Mouse (Mus musculus): Measurements from ENCODE around the gene Dnah8.
A peak's percentile ranks its signal among the peaks of the same experiment; 100 is the strongest.

Dnah8 gene

GRCm38 (mm10) chr17:30662131-30662530 lies 38.0 kb downstream of the Dnah8 start:
- no peak for DNase-seq (ENCODE audit: low spot score in 2 of 2)

GRCm38 (mm10) chr17:30663170-30663569 lies 39.0 kb downstream of the Dnah8 start:
- no peak for DNase-seq (ENCODE audit: low spot score in 2 of 2)

GRCm38 (mm10) chr17:30664856-30665255 lies 40.7 kb downstream of the Dnah8 start:
- DNase-seq (ENCODE audit: low spot score in 2 of 2): no peak

GRCm38 (mm10) chr17:30672556-30672955 lies 48.4 kb downstream of the Dnah8 start:
- DNase-seq (ENCODE audit: low spot score in 2 of 2): no peak

GRCm38 (mm10) chr17:30673023-30673422 lies 48.9 kb downstream of the Dnah8 start:
- no peak for DNase-seq (ENCODE audit: low spot score in 2 of 2)

- no peak for DNase-seq (ENCODE audit: low spot score in 2 of 2)
Observed at GRCm38 (mm10) chr17:30675021-30675740, 51.0 kb downstream of the Dnah8 start.

- no peak for DNase-seq (ENCODE audit: low spot score in 2 of 2)
Observed at GRCm38 (mm10) chr17:30678523-30678922, 54.4 kb downstream of the Dnah8 start.

GRCm38 (mm10) chr17:30679612-30680011 lies 55.5 kb downstream of the Dnah8 start:
- no peak for DNase-seq (ENCODE audit: low spot score in 2 of 2)

- peak in 1 of 2 experiments; percentile 39 for DNase-seq (ENCODE audit: low spot score in 2 of 2)
Observed at GRCm38 (mm10) chr17:30681604-30682003, 57.5 kb downstream of the Dnah8 start.

- DNase-seq (ENCODE audit: low spot score in 2 of 2): no peak
Observed at GRCm38 (mm10) chr17:30690181-30690580, 66.0 kb downstream of the Dnah8 start.

- DNase-seq (ENCODE audit: low spot score in 2 of 2): no peak
Observed at GRCm38 (mm10) chr17:30691481-30691880, 67.3 kb downstream of the Dnah8 start.

- no peak for DNase-seq (ENCODE audit: low spot score in 2 of 2)
Observed at GRCm38 (mm10) chr17:30694281-30694680, 70.1 kb downstream of the Dnah8 start.

- DNase-seq (ENCODE audit: low spot score in 2 of 2): no peak
Observed at GRCm38 (mm10) chr17:30714732-30715131, 90.6 kb downstream of the Dnah8 start.

- DNase-seq (ENCODE audit: low spot score in 2 of 2): no peak
Observed at GRCm38 (mm10) chr17:30718197-30718596, 94.0 kb downstream of the Dnah8 start.

- no peak for DNase-seq (ENCODE audit: low spot score in 2 of 2)
Observed at GRCm38 (mm10) chr17:30719031-30719430, 94.9 kb downstream of the Dnah8 start.

GRCm38 (mm10) chr17:30727788-30728187 lies 103.6 kb downstream of the Dnah8 start:
- no peak for DNase-seq (ENCODE audit: low spot score in 2 of 2)

GRCm38 (mm10) chr17:30732736-30733135 lies 108.6 kb downstream of the Dnah8 start:
- DNase-seq (ENCODE audit: low spot score in 2 of 2): no peak

- no peak for DNase-seq (ENCODE audit: low spot score in 2 of 2)
Observed at GRCm38 (mm10) chr17:30734770-30735169, 110.6 kb downstream of the Dnah8 start.

GRCm38 (mm10) chr17:30735454-30735853 lies 111.3 kb downstream of the Dnah8 start:
- DNase-seq (ENCODE audit: low spot score in 2 of 2): no peak

- peak in 1 of 2 experiments; percentile 28 for DNase-seq (ENCODE audit: low spot score in 2 of 2)
Observed at GRCm38 (mm10) chr17:30737797-30738196, 113.6 kb downstream of the Dnah8 start.

- no peak for DNase-seq (ENCODE audit: low spot score in 2 of 2)
Observed at GRCm38 (mm10) chr17:30739769-30740168, 115.6 kb downstream of the Dnah8 start.

GRCm38 (mm10) chr17:30743947-30744346 lies 119.8 kb downstream of the Dnah8 start:
- no peak for DNase-seq (ENCODE audit: low spot score in 2 of 2)

GRCm38 (mm10) chr17:30746056-30747024 lies 122.2 kb downstream of the Dnah8 start:
- DNase-seq (ENCODE audit: low spot score in 2 of 2): peak in 1 of 2 experiments; percentile 75

Data from left cerebral cortex, adult 9 months (tissue).